Mouse (Mus musculus): ENCODE measurements around the gene Tnrc6c. TPM values are rescaled to one million over a fixed set of nuclear protein-coding genes. Genes with fewer than 3 reads are reported as not detected.
"Not testable (repeated sequence)": the region's sequence is repeated elsewhere in the genome, so short reads cannot be mapped to it uniquely, and the experiment has no call there.

The Tnrc6c gene
- polyA plus RNA-seq, 1 experiment from 2014 or later = 14.1 TPM

- 42% methylated on average over 22 of the region's 24 CpGs for WGBS
- H3K4me1 ChIP-seq = peaks cover 71% of the 10 kb centered on the region
- peaks cover 41% of the 10 kb centered on the region for H3K27me3 ChIP-seq (ENCODE audit: low read depth, poor library complexity, severe bottlenecking)
- peaks cover 11% of the 10 kb centered on the region for H3K36me3 ChIP-seq
- H3K4me3 ChIP-seq = peak within 1 kb of the TSS; percentile 66
- H3K9me3 ChIP-seq (replicated peaks) = no peaks in the 10 kb centered on the region
- no peak for DNase-seq (ENCODE audit: low spot score)
- peak within 1 kb of the TSS; percentile 91 for H3K27ac ChIP-seq
Observed at GRCm38 (mm10) chr11:117781993-117782704, 128.1 kb downstream of the Tnrc6c start, which contains the start of the genes Tmc8 and Tmc6. Gene Tmc8 (plus strand): TSS chr11:117782076. Gene Tmc6 (minus strand): TSS chr11:117782198.

- no peak for DNase-seq (ENCODE audit: low spot score)
- peaks cover 6% of the 10 kb centered on the region for H3K36me3 ChIP-seq
- peak overlapping the region; percentile 48 for H3K4me3 ChIP-seq
- no peaks in the 10 kb centered on the region for H3K9me3 ChIP-seq (replicated peaks)
- H3K27ac ChIP-seq = peak overlapping the region; percentile 76
- H3K4me1 ChIP-seq = peaks cover 71% of the 10 kb centered on the region
- 52% methylated on average over 9 of the region's 9 CpGs for WGBS
- H3K27me3 ChIP-seq (ENCODE audit: low read depth, poor library complexity, severe bottlenecking) = peaks cover 41% of the 10 kb centered on the region
Observed at GRCm38 (mm10) chr11:117782705-117783034, 128.6 kb downstream of the Tnrc6c start.

GRCm38 (mm10) chr11:117783089-117783488 is 129.0 kb downstream of the Tnrc6c start:
- Histone ChIP-seq H3K27ac (peak overlapping the region; percentile 76), H3K36me3 (peaks cover 1% of the 10 kb centered on the region), H3K4me3 (peak overlapping the region; percentile 48), H3K4me1 (peaks cover 67% of the 10 kb centered on the region), H3K9me3 (replicated peaks) (no peaks in the 10 kb centered on the region), H3K27me3 (ENCODE audit: low read depth, poor library complexity, severe bottlenecking) (peaks cover 41% of the 10 kb centered on the region)
- DNase-seq (ENCODE audit: low spot score) = peak; percentile 84
- 5% methylated on average over 31 of the region's 31 CpGs for WGBS

- Histone ChIP-seq H3K27me3 (ENCODE audit: low read depth, poor library complexity, severe bottlenecking) (peaks cover 41% of the 10 kb centered on the region), H3K4me1 (peaks cover 60% of the 10 kb centered on the region), H3K9me3 (replicated peaks) (no peaks in the 10 kb centered on the region), H3K27ac (peak overlapping the region; percentile 76), H3K36me3 (no peaks in the 10 kb centered on the region), H3K4me3 (peak overlapping the region; percentile 48)
- WGBS = 35% methylated on average over 10 of the region's 10 CpGs
- DNase-seq (ENCODE audit: low spot score) = peak; percentile 54
Observed at GRCm38 (mm10) chr11:117783683-117784309, 129.7 kb downstream of the Tnrc6c start.

GRCm38 (mm10) chr11:117786294-117786693 is 132.2 kb downstream of the Tnrc6c start:
- H3K9me3 ChIP-seq (replicated peaks) = no peaks in the 10 kb centered on the region
- H3K27ac ChIP-seq = peak overlapping the region; percentile 66
- H3K27me3 ChIP-seq (ENCODE audit: low read depth, poor library complexity, severe bottlenecking) = peaks cover 56% of the 10 kb centered on the region
- DNase-seq (ENCODE audit: low spot score) = peak; percentile 70
- no peaks in the 10 kb centered on the region for H3K36me3 ChIP-seq
- H3K4me1 ChIP-seq = peaks cover 48% of the 10 kb centered on the region
- no peak overlapping the region for H3K4me3 ChIP-seq
- WGBS = 8% methylated on average over 10 of the region's 10 CpGs

- not testable (repeated sequence) for H3K27ac ChIP-seq; H3K9me3 ChIP-seq (replicated peaks); DNase-seq (ENCODE audit: low spot score); H3K36me3 ChIP-seq; H3K4me3 ChIP-seq
- WGBS = 86% methylated on average over 7 of the region's 7 CpGs
- Histone ChIP-seq H3K27me3 (ENCODE audit: low read depth, poor library complexity, severe bottlenecking) (peaks cover 47% of the 10 kb centered on the region), H3K4me1 (peaks cover 39% of the 10 kb centered on the region)
Observed at GRCm38 (mm10) chr11:117788481-117788880, 134.4 kb downstream of the Tnrc6c start.

GRCm38 (mm10) chr11:117790286-117790685 is 136.2 kb downstream of the Tnrc6c start:
- peaks cover 30% of the 10 kb centered on the region for H3K27me3 ChIP-seq (ENCODE audit: low read depth, poor library complexity, severe bottlenecking)
- peaks cover 43% of the 10 kb centered on the region for H3K4me1 ChIP-seq
- H3K36me3 ChIP-seq = no peaks in the 10 kb centered on the region
- WGBS = 7% methylated on average over 14 of the region's 14 CpGs
- peak overlapping the region; percentile 30 for H3K4me3 ChIP-seq
- peak overlapping the region; percentile 17; the same call in 1 of the 2 replicates for H3K27ac ChIP-seq
- DNase-seq (ENCODE audit: low spot score) = peak; percentile 82
- H3K9me3 ChIP-seq (replicated peaks) = no peaks in the 10 kb centered on the region

- peak overlapping the region; percentile 30 for H3K4me3 ChIP-seq
- peak overlapping the region; percentile 17; the same call in 1 of the 2 replicates for H3K27ac ChIP-seq
- no peaks in the 10 kb centered on the region for H3K36me3 ChIP-seq
- 22% methylated on average over 23 of the region's 23 CpGs for WGBS
- H3K27me3 ChIP-seq (ENCODE audit: low read depth, poor library complexity, severe bottlenecking) = peaks cover 30% of the 10 kb centered on the region
- DNase-seq (ENCODE audit: low spot score) = no peak
- H3K9me3 ChIP-seq (replicated peaks) = no peaks in the 10 kb centered on the region
- H3K4me1 ChIP-seq = peaks cover 43% of the 10 kb centered on the region
Observed at GRCm38 (mm10) chr11:117790703-117791440, 136.8 kb downstream of the Tnrc6c start.

GRCm38 (mm10) chr11:117791441-117791761 is 137.3 kb downstream of the Tnrc6c start:
- Histone ChIP-seq H3K4me3 (no peak overlapping the region), H3K27me3 (ENCODE audit: low read depth, poor library complexity, severe bottlenecking) (peaks cover 30% of the 10 kb centered on the region), H3K36me3 (no peaks in the 10 kb centered on the region), H3K27ac (no peak overlapping the region), H3K9me3 (replicated peaks) (no peaks in the 10 kb centered on the region), H3K4me1 (peaks cover 39% of the 10 kb centered on the region)
- no peak for DNase-seq (ENCODE audit: low spot score)
- WGBS = 87% methylated on average over 9 of the region's 9 CpGs

GRCm38 (mm10) chr11:117792281-117792888 is 138.3 kb downstream of the Tnrc6c start:
- Histone ChIP-seq H3K4me1 (peaks cover 39% of the 10 kb centered on the region), H3K9me3 (replicated peaks) (no peaks in the 10 kb centered on the region), H3K36me3 (no peaks in the 10 kb centered on the region), H3K27ac (peak overlapping the region; percentile 48; the same call in 1 of the 2 replicates), H3K4me3 (peak overlapping the region; percentile 42), H3K27me3 (ENCODE audit: low read depth, poor library complexity, severe bottlenecking) (peaks cover 31% of the 10 kb centered on the region)
- 4% methylated on average over 22 of the region's 22 CpGs for WGBS
- peak; percentile 72 for DNase-seq (ENCODE audit: low spot score)

GRCm38 (mm10) chr11:117794035-117794551 is 140.0 kb downstream of the Tnrc6c start:
- Histone ChIP-seq H3K27me3 (ENCODE audit: low read depth, poor library complexity, severe bottlenecking) (peaks cover 35% of the 10 kb centered on the region), H3K4me1 (peaks cover 56% of the 10 kb centered on the region), H3K27ac (peak overlapping the region; percentile 46; the same call in 1 of the 2 replicates), H3K4me3 (no peak overlapping the region), H3K9me3 (replicated peaks) (no peaks in the 10 kb centered on the region), H3K36me3 (no peaks in the 10 kb centered on the region)
- 35% methylated on average over 4 of the region's 4 CpGs for WGBS
- no peak for DNase-seq (ENCODE audit: low spot score)

GRCm38 (mm10) chr11:117796954-117797353 is 142.9 kb downstream of the Tnrc6c start:
- Histone ChIP-seq H3K27ac (0 out of 2 replicates have a peak overlapping the region, but pooled peaks have one; percentile 3), H3K36me3 (no peaks in the 10 kb centered on the region), H3K27me3 (ENCODE audit: low read depth, poor library complexity, severe bottlenecking) (peaks cover 11% of the 10 kb centered on the region), H3K4me1 (peaks cover 46% of the 10 kb centered on the region), H3K9me3 (replicated peaks) (no peaks in the 10 kb centered on the region), H3K4me3 (no peak overlapping the region)
- 32% methylated on average over 5 of the region's 5 CpGs for WGBS
- no peak for DNase-seq (ENCODE audit: low spot score)

Data from limb, embryonic 10.5 days (tissue).